Mouse (Mus musculus) ZHBTc4 (cell line): ENCODE data around the gene Olfr259.

Source experiments
- DNase-seq: peaks from one replicate; pipeline ENCODE4 v3.0.0-alpha.2; 2011; ENCODE audit warnings: low read depth, low spot score

The Olfr259 gene

GRCm38 (mm10) chr2:87114467-87114866 lies at the start of gene Olfr259:
TSS of gene Olfr259 (minus strand) at chr2:87114567.
- no peak for DNase-seq

GRCm38 (mm10) chr2:87152524-87152923 lies 38.2 kb upstream of the Olfr259 start, which contains the start of gene Olfr1111:
TSS of gene Olfr1111 (minus strand) at chr2:87152624.
- DNase-seq: no peak

GRCm38 (mm10) chr2:87140200-87140599 lies 25.8 kb upstream of the Olfr259 start, which contains the start of gene Olfr1110:
TSS of gene Olfr1110 (minus strand) at chr2:87140300.
- DNase-seq: no peak

GRCm38 (mm10) chr2:87095908-87096307 lies 18.5 kb downstream of the Olfr259 start, which contains the start of gene Olfr1109:
TSS of gene Olfr1109 (minus strand) at chr2:87096008.
- no peak for DNase-seq

- no peak for DNase-seq
Measured at GRCm38 (mm10) chr2:87075717-87076116, 38.6 kb downstream of the Olfr259 start, which contains the start of gene Olfr1107. TSS of gene Olfr1107 (minus strand) at chr2:87075817.
